Mouse (Mus musculus): ENCODE data around the gene Ppp1r13b. TPM values are rescaled to one million over a fixed set of nuclear protein-coding genes. Genes with fewer than 3 reads are reported as not detected.

Ppp1r13b gene
- total and polyA plus RNA-seq, 2 experiments from 2014 or later: 11.2 to 18.2 TPM

- no peak overlapping the region for H3K27ac ChIP-seq (ENCODE audit: low read depth)
- no peaks in the 10 kb centered on the region for H3K9me3 ChIP-seq (replicated peaks; ENCODE audit: control insufficient read depth, low read length)
- ATAC-seq (ENCODE audit: insufficient read depth, low read depth) (no peak), DNase-seq (ENCODE audit: low spot score) (no peak)
- peaks cover 92% of the 10 kb centered on the region for H3K36me3 ChIP-seq (replicated peaks; ENCODE audit: control insufficient read depth, insufficient read depth, low read length)
- TF ChIP-seq EP300 (IDR thresholded peaks at IDR 0.05; ENCODE audit: low read depth) (no peak), CTCF (IDR thresholded peaks at IDR 0.05; ENCODE audit: low read depth) (no peak)
- no peak overlapping the region for H3K4me3 ChIP-seq (ENCODE audit: low read depth, low read length)
- H3K9ac ChIP-seq (replicated peaks; ENCODE audit: low read depth, low read length): no peak overlapping the region
- no peak overlapping the region for H3K4me2 ChIP-seq (ENCODE audit: low read depth, low read length)
- 88% methylated on average over 7 of the region's 7 CpGs for WGBS
- H3K27me3 ChIP-seq (ENCODE audit: control insufficient read depth, insufficient read depth, low read length): no peaks in the 10 kb centered on the region
- no peaks in the 10 kb centered on the region for H3K4me1 ChIP-seq (ENCODE audit: control insufficient read depth, insufficient read depth)
These were observed 117.3 kb downstream of the Ppp1r13b start for GRCm38 (mm10) chr12:111790631-111791030.

GRCm38 (mm10) chr12:111790090-111790489 lies 117.8 kb downstream of the Ppp1r13b start:
- H3K27me3 ChIP-seq (ENCODE audit: control insufficient read depth, insufficient read depth, low read length): no peaks in the 10 kb centered on the region
- H3K4me1 ChIP-seq (ENCODE audit: control insufficient read depth, insufficient read depth): no peaks in the 10 kb centered on the region
- no peak for TF ChIP-seq EP300 (IDR thresholded peaks at IDR 0.05; ENCODE audit: low read depth)
- no peak for TF ChIP-seq CTCF (IDR thresholded peaks at IDR 0.05; ENCODE audit: low read depth)
- ATAC-seq (ENCODE audit: insufficient read depth, low read depth) (no peak), DNase-seq (ENCODE audit: low spot score) (no peak)
- H3K27ac ChIP-seq (ENCODE audit: low read depth): no peak overlapping the region
- no peak overlapping the region for H3K4me3 ChIP-seq (ENCODE audit: low read depth, low read length)
- no peak overlapping the region for H3K4me2 ChIP-seq (ENCODE audit: low read depth, low read length)
- no peak overlapping the region for H3K9ac ChIP-seq (replicated peaks; ENCODE audit: low read depth, low read length)
- H3K36me3 ChIP-seq (replicated peaks; ENCODE audit: control insufficient read depth, insufficient read depth, low read length): peaks cover 92% of the 10 kb centered on the region
- WGBS: 89% methylated on average over 5 of the region's 5 CpGs
- H3K9me3 ChIP-seq (replicated peaks; ENCODE audit: control insufficient read depth, low read length): no peaks in the 10 kb centered on the region

DNA sequence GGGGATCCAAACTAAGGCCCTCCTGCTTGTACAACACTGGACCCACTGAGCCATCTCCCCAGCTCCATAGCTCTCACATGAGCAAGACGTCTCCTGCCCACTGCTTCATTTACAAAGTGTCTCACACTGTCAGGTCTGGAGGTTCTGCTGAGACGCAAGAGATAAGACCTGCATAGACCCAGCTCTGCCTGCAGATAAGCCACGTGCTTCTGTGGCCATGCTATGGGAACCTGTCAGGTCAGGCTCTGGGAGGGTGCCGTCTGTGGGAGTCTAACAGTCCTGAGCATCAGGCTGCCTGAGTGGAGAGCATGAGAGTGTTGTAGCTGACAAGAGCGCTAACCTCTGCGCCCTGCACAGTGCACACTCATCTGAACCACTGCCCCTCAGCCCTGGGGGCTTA lies 120.9 kb downstream of the Ppp1r13b start:
- no peaks in the 10 kb centered on the region for H3K4me1 ChIP-seq (ENCODE audit: control insufficient read depth, insufficient read depth)
- H3K4me3 ChIP-seq (ENCODE audit: low read depth, low read length): no peak overlapping the region
- no peak for TF ChIP-seq EP300 (IDR thresholded peaks at IDR 0.05; ENCODE audit: low read depth)
- TF ChIP-seq CTCF (IDR thresholded peaks at IDR 0.05; ENCODE audit: low read depth): no peak
- ATAC-seq (ENCODE audit: insufficient read depth, low read depth): no peak
- 52% methylated on average over 6 of the region's 6 CpGs for whole genome bisulfite sequencing
- no peaks in the 10 kb centered on the region for H3K9me3 ChIP-seq (replicated peaks; ENCODE audit: control insufficient read depth, low read length)
- H3K27me3 ChIP-seq (ENCODE audit: control insufficient read depth, insufficient read depth, low read length): no peaks in the 10 kb centered on the region
- H3K27ac ChIP-seq (ENCODE audit: low read depth): no peak overlapping the region
- H3K4me2 ChIP-seq (ENCODE audit: low read depth, low read length): no peak overlapping the region
- peaks cover 93% of the 10 kb centered on the region for H3K36me3 ChIP-seq (replicated peaks; ENCODE audit: control insufficient read depth, insufficient read depth, low read length)
- H3K9ac ChIP-seq (replicated peaks; ENCODE audit: low read depth, low read length): no peak overlapping the region
- DNase-seq (ENCODE audit: low spot score): no peak

GRCm38 (mm10) chr12:111785174-111785573 lies 122.7 kb downstream of the Ppp1r13b start:
- 75% methylated on average over 15 of the region's 15 CpGs for WGBS

GRCm38 (mm10) chr12:111779544-111779943 lies 128.4 kb downstream of the Ppp1r13b start:
- DNase-seq (ENCODE audit: low spot score) (no peak), ATAC-seq (ENCODE audit: insufficient read depth, low read depth) (no peak)
- Histone ChIP-seq H3K27ac (ENCODE audit: low read depth) (no peak overlapping the region), H3K9me3 (replicated peaks; ENCODE audit: control insufficient read depth, low read length) (no peaks in the 10 kb centered on the region), H3K4me1 (ENCODE audit: control insufficient read depth, insufficient read depth) (no peaks in the 10 kb centered on the region), H3K4me2 (ENCODE audit: low read depth, low read length) (no peak overlapping the region), H3K27me3 (ENCODE audit: control insufficient read depth, insufficient read depth, low read length) (no peaks in the 10 kb centered on the region), H3K36me3 (replicated peaks; ENCODE audit: control insufficient read depth, insufficient read depth, low read length) (peaks cover 96% of the 10 kb centered on the region), H3K4me3 (ENCODE audit: low read depth, low read length) (no peak overlapping the region), H3K9ac (replicated peaks; ENCODE audit: low read depth, low read length) (no peak overlapping the region)
- WGBS: 96% methylated on average over 1 of the region's 1 CpGs
- TF ChIP-seq CTCF (IDR thresholded peaks at IDR 0.05; ENCODE audit: low read depth): peak; percentile 10; the same call in 1 of the 2 replicates
- TF ChIP-seq EP300 (IDR thresholded peaks at IDR 0.05; ENCODE audit: low read depth): no peak

More at GRCm38 (mm10) chr12:111785174-111785573, 122.7 kb downstream of the Ppp1r13b start:
- peaks cover 93% of the 10 kb centered on the region for H3K36me3 ChIP-seq (replicated peaks; ENCODE audit: control insufficient read depth, insufficient read depth, low read length)
- no peak overlapping the region for H3K9ac ChIP-seq (replicated peaks; ENCODE audit: low read depth, low read length)
- H3K4me2 ChIP-seq (ENCODE audit: low read depth, low read length): no peak overlapping the region
- no peak overlapping the region for H3K4me3 ChIP-seq (ENCODE audit: low read depth, low read length)
- no peak overlapping the region for H3K27ac ChIP-seq (ENCODE audit: low read depth)
- H3K27me3 ChIP-seq (ENCODE audit: control insufficient read depth, insufficient read depth, low read length): no peaks in the 10 kb centered on the region
- no peaks in the 10 kb centered on the region for H3K9me3 ChIP-seq (replicated peaks; ENCODE audit: control insufficient read depth, low read length)
- no peaks in the 10 kb centered on the region for H3K4me1 ChIP-seq (ENCODE audit: control insufficient read depth, insufficient read depth)
- TF ChIP-seq CTCF (IDR thresholded peaks at IDR 0.05; ENCODE audit: low read depth) (no peak), EP300 (IDR thresholded peaks at IDR 0.05; ENCODE audit: low read depth) (no peak)
- ATAC-seq (ENCODE audit: insufficient read depth, low read depth) (no peak), DNase-seq (ENCODE audit: low spot score) (no peak)

Other genes starting within 250 kb of the Ppp1r13b start
- gene Ckb, start 235.8 kb downstream of the Ppp1r13b start, total RNA-seq (2014; rRNA removed; ENCODE audit: low replicate concordance): 735 and 758 TPM in 2 replicates
- 334 and 359 TPM in 2 replicates for gene Ckb, start 235.8 kb downstream of the Ppp1r13b start, polyA plus RNA-seq (2015; fragmentation: Nextera tagmentation; extraction: Ambion mirVana)
- gene Trmt61a, start 230.0 kb downstream of the Ppp1r13b start, total RNA-seq (2014; rRNA removed; ENCODE audit: low replicate concordance): 23.5 and 24.9 TPM in 2 replicates
- 4.1 and 6.1 TPM in 2 replicates for gene Trmt61a, start 230.0 kb downstream of the Ppp1r13b start, polyA plus RNA-seq (2015; fragmentation: Nextera tagmentation; extraction: Ambion mirVana)
- gene Bag5, start 194.9 kb downstream of the Ppp1r13b start, total RNA-seq (2014; rRNA removed; ENCODE audit: low replicate concordance): 13.3 and 16.3 TPM in 2 replicates
- 32.4 and 34.7 TPM in 2 replicates for gene Bag5, start 194.9 kb downstream of the Ppp1r13b start, polyA plus RNA-seq (2015; fragmentation: Nextera tagmentation; extraction: Ambion mirVana)
- 18.5 and 50.7 TPM in 2 replicates for gene Apopt1, start 194.8 kb downstream of the Ppp1r13b start, total RNA-seq (2014; rRNA removed; ENCODE audit: low replicate concordance)
- 56.4 and 58.9 TPM in 2 replicates for gene Apopt1, start 194.8 kb downstream of the Ppp1r13b start, polyA plus RNA-seq (2015; fragmentation: Nextera tagmentation; extraction: Ambion mirVana)
- 82.7 and 129 TPM in 2 replicates for gene Klc1, start 149.3 kb downstream of the Ppp1r13b start, total RNA-seq (2014; rRNA removed; ENCODE audit: low replicate concordance)
- gene Klc1, start 149.3 kb downstream of the Ppp1r13b start, polyA plus RNA-seq (2015; fragmentation: Nextera tagmentation; extraction: Ambion mirVana): 86.8 and 90.9 TPM in 2 replicates
- gene Xrcc3, start 94.2 kb downstream of the Ppp1r13b start, total RNA-seq (2014; rRNA removed; ENCODE audit: low replicate concordance): 3.5 and 40.9 TPM in 2 replicates
- 1.6 and 2.0 TPM in 2 replicates for gene Xrcc3, start 94.2 kb downstream of the Ppp1r13b start, polyA plus RNA-seq (2015; fragmentation: Nextera tagmentation; extraction: Ambion mirVana)
- gene Zfyve21, start 93.9 kb downstream of the Ppp1r13b start, total RNA-seq (2014; rRNA removed; ENCODE audit: low replicate concordance): 75.9 and 85.0 TPM in 2 replicates
- gene Zfyve21, start 93.9 kb downstream of the Ppp1r13b start, polyA plus RNA-seq (2015; fragmentation: Nextera tagmentation; extraction: Ambion mirVana): 91.1 and 106 TPM in 2 replicates
- gene Atp5mpl, start 58.9 kb upstream of the Ppp1r13b start, total RNA-seq (2014; rRNA removed; ENCODE audit: low replicate concordance): 727 and 889 TPM in 2 replicates
- 3,038 and 3,095 TPM in 2 replicates for gene Atp5mpl, start 58.9 kb upstream of the Ppp1r13b start, polyA plus RNA-seq (2015; fragmentation: Nextera tagmentation; extraction: Ambion mirVana)
- 0.04 TPM in 1 of 2 replicates, not detected in the other for gene Tdrd9, start 63.4 kb upstream of the Ppp1r13b start, total RNA-seq (2014; rRNA removed; ENCODE audit: low replicate concordance)
- 0.11 and 0.27 TPM in 2 replicates for gene Tdrd9, start 63.4 kb upstream of the Ppp1r13b start, polyA plus RNA-seq (2015; fragmentation: Nextera tagmentation; extraction: Ambion mirVana)
- not detected in 2 replicates for gene Rd3l, start 73.2 kb upstream of the Ppp1r13b start, total RNA-seq (2014; rRNA removed; ENCODE audit: low replicate concordance)
- 0.55 and 0.77 TPM in 2 replicates for gene Rd3l, start 73.2 kb upstream of the Ppp1r13b start, polyA plus RNA-seq (2015; fragmentation: Nextera tagmentation; extraction: Ambion mirVana)
- 0.04 and 3.6 TPM in 2 replicates for gene Aspg, start 198.6 kb upstream of the Ppp1r13b start, total RNA-seq (2014; rRNA removed; ENCODE audit: low replicate concordance)
- gene Aspg, start 198.6 kb upstream of the Ppp1r13b start, polyA plus RNA-seq (2015; fragmentation: Nextera tagmentation; extraction: Ambion mirVana): 0.08 and 0.11 TPM in 2 replicates
- gene Kif26a, start 238.1 kb upstream of the Ppp1r13b start, total RNA-seq (2014; rRNA removed; ENCODE audit: low replicate concordance): 26.0 and 53.0 TPM in 2 replicates
- gene Kif26a, start 238.1 kb upstream of the Ppp1r13b start, polyA plus RNA-seq (2015; fragmentation: Nextera tagmentation; extraction: Ambion mirVana): 1.9 and 2.8 TPM in 2 replicates